Mouse (Mus musculus): Measurements from ENCODE around the gene Usb1. TPM values are rescaled to one million over a fixed set of nuclear protein-coding genes. Genes with fewer than 3 reads are reported as not detected.

Usb1 gene
- total and polyA plus RNA-seq, 3 experiments = 36.2 to 52.5 TPM; not detected in 1

DNA sequence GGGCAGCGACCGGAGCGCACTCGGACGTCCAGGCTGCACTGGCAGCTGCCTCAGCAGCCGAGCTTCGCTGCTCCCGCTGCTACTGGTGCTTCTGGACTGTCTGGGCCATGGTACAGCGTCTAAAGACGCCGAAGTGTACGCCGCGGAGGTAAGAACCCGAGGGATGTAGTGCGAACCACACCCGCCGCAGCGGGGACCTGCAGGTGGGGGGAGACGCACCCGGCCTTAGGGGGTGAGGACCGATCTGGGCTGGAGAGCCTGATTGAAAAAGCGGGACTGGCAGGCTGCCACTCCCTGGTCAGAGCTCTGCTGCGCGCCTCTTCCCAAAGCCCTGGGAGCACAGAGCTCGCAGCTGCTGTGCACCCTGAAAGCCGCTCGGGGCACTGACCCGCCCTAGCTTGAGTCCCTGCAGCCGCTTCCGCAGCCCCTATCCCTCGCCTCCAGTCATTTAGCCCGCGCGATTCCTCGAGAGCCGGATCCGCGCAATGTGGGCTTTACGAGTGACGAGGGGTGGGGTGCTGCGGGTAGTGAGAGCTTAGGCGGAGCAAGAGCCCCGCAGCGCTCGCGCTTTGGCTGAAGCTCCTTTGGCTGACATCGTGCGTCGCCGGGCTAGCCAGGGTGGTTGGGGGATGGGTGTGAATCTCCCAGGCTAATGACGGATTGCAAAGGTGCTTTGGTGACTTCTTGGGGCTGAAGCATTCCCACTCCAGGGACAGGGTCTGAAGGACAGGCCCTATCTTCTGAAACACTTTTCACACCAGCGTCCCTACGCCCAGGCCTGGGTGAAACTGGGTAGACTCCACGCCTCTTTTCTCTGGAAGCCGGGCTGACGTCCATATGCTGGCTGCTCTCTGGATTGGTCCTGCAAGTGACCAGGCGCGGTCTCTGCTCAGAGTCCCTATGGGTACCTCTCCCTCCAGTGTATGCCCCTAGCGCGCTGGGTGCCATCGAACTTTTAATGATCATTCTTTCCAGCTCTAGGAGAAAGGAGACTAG is 21.1 kb downstream of the Usb1 start:
- H3K4me3 ChIP-seq (ENCODE audit: control insufficient read depth in 1 of 2, insufficient read depth in 1 of 2, low read depth in 2 of 2, low read length in 2 of 2) = no peak overlapping the region
- H3K9ac ChIP-seq (ENCODE audit: control insufficient read depth, low read depth, low read length, poor library complexity, severe bottlenecking) = no peak overlapping the region
- no peaks in the 10 kb centered on the region for H3K4me1 ChIP-seq (ENCODE audit: control insufficient read depth in 1 of 2, insufficient read depth in 2 of 2, low read length in 2 of 2)
- TF ChIP-seq MAZ (IDR thresholded peaks at IDR 0.05; ENCODE audit: low read depth, low read length) = no peak
- TF ChIP-seq CHD2 (IDR thresholded peaks at IDR 0.05; ENCODE audit: low read length) = no peak
- TF ChIP-seq EP300 (IDR thresholded peaks at IDR 0.05; ENCODE audit: low read depth in 1 of 2, low read length in 2 of 2) = no peak
- no peak for TF ChIP-seq SIN3A (IDR thresholded peaks at IDR 0.05; ENCODE audit: low read length)
- no peak for TF ChIP-seq MYB (IDR thresholded peaks at IDR 0.05; ENCODE audit: low read depth, low read length)
- no peak overlapping the region for H3K27ac ChIP-seq (ENCODE audit: control insufficient read depth, low read depth, low read length)
- no peaks in the 10 kb centered on the region for H3K36me3 ChIP-seq (ENCODE audit: control insufficient read depth in 1 of 2, insufficient read depth in 2 of 2, low read length in 2 of 2)
- H3K27me3 ChIP-seq (ENCODE audit: control insufficient read depth in 1 of 2, insufficient read depth in 2 of 2, low read length in 2 of 2) = no peaks in the 10 kb centered on the region
- no peaks in the 10 kb centered on the region for H3K9me3 ChIP-seq (replicated peaks; ENCODE audit: insufficient read depth, low read length)
- no peaks in the 10 kb centered on the region for H3K79me2 ChIP-seq (ENCODE audit: control insufficient read depth, insufficient read depth, low read length, poor library complexity)
- DNase-seq (ENCODE audit: low read depth, low spot score) = no peak

DNA sequence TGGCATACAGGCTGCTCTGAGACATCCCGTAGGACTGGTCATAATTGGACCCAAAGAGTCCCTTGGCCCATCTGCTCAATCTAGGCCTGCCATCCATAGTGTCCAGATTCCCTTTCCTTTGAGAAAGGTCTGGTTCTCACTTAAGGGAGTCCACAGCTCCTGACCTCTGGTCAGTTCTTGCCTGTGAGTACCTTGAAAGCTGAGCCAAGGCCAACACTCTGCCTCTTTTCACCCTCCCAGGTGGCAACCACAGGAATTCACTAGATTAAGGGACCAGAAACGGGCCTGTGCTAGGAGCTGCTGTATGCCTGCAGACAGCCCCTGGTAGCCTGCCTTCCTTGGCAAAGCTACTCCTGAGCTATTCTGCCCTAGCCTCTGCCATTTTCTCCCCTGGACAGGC is 22.5 kb downstream of the Usb1 start:
- Histone ChIP-seq H3K4me3 (ENCODE audit: control insufficient read depth in 1 of 2, insufficient read depth in 1 of 2, low read depth in 2 of 2, low read length in 2 of 2) (no peak overlapping the region), H3K4me1 (ENCODE audit: control insufficient read depth in 1 of 2, insufficient read depth in 2 of 2, low read length in 2 of 2) (peaks cover 0 to 6% of the 10 kb centered on the region in 2 experiments; a peak in 2 of 4 replicates), H3K79me2 (ENCODE audit: control insufficient read depth, insufficient read depth, low read length, poor library complexity) (no peaks in the 10 kb centered on the region), H3K9me3 (replicated peaks; ENCODE audit: insufficient read depth, low read length) (no peaks in the 10 kb centered on the region), H3K36me3 (ENCODE audit: control insufficient read depth in 1 of 2, insufficient read depth in 2 of 2, low read length in 2 of 2) (no peaks in the 10 kb centered on the region), H3K27me3 (ENCODE audit: control insufficient read depth in 1 of 2, insufficient read depth in 2 of 2, low read length in 2 of 2) (no peaks in the 10 kb centered on the region), H3K27ac (ENCODE audit: control insufficient read depth, low read depth, low read length) (no peak overlapping the region), H3K9ac (ENCODE audit: control insufficient read depth, low read depth, low read length, poor library complexity, severe bottlenecking) (no peak overlapping the region)
- DNase-seq (ENCODE audit: low read depth, low spot score) = no peak
- TF ChIP-seq KAT2A (conservative IDR thresholded peaks at IDR 0.05; ENCODE audit: low read depth, low read length) (no peak), CTCF (IDR thresholded peaks at IDR 0.05 in 2 of 3, conservative IDR thresholded peaks at IDR 0.05 in 1 of 3; ENCODE audit: control insufficient read depth in 1 of 3, insufficient read depth in 1 of 3, low read depth in 2 of 3, low read length in 3 of 3, poor library complexity in 1 of 3, severe bottlenecking in 1 of 3) (no peak), ZNF384 (IDR thresholded peaks at IDR 0.05; ENCODE audit: low read depth, low read length) (no peak), MAZ (IDR thresholded peaks at IDR 0.05; ENCODE audit: low read depth, low read length) (no peak), USF1 (IDR thresholded peaks at IDR 0.05; ENCODE audit: low read depth, low read length) (no peak), ELF1 (IDR thresholded peaks at IDR 0.05; ENCODE audit: low read depth, low read length) (no peak), HCFC1 (IDR thresholded peaks at IDR 0.05; ENCODE audit: low read depth, low read length) (no peak), MEF2A (IDR thresholded peaks at IDR 0.05; ENCODE audit: extremely low read depth, insufficient replicate concordance, low read depth, low read length, poor library complexity, severe bottlenecking) (no peak), GABPA (IDR thresholded peaks at IDR 0.05; ENCODE audit: low read depth, low read length) (no peak), ZKSCAN1 (IDR thresholded peaks at IDR 0.05; ENCODE audit: low read depth, low read length) (no peak), RCOR1 (IDR thresholded peaks at IDR 0.05; ENCODE audit: low read depth, low read length) (no peak), TBP (IDR thresholded peaks at IDR 0.05; ENCODE audit: low read depth, low read length) (no peak), SIN3A (IDR thresholded peaks at IDR 0.05; ENCODE audit: low read length) (no peak), MYC (IDR thresholded peaks at IDR 0.05; ENCODE audit: low read depth, low read length) (no peak), RAD21 (IDR thresholded peaks at IDR 0.05; ENCODE audit: low read depth, low read length) (no peak)

Measured in MEL (cell line).